Mouse (Mus musculus): ENCODE results near the gene Usp45. TPM values are rescaled to one million over a fixed set of nuclear protein-coding genes. Genes with fewer than 3 reads are reported as not detected.

The Usp45 gene
- polyA plus RNA-seq, 1 experiment from 2014 or later: 9.9 TPM

GRCm38 (mm10) chr4:21801620-21802019 is 34.7 kb downstream of the Usp45 start:
- peaks cover 78% of the 10 kb centered on the region for H3K36me3 ChIP-seq

DNA sequence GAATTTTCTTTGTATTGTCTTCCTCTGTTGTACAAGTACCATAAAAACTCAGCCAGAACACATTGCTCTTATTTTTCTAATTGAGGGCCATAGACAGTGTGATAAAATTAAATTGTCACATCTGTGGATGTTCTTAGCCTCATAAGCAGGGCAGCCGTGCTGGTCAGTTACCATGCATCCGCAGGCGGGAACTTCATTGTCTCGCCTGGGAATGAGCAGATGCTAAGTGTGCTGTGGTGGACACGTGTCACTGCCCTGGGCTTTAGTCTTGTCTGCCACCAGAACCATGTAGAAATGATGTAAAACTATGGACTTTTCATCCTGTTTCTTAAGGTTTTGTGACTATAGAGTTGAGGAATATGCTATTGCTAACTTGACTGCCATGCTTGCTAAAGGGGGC is 40.2 kb downstream of the Usp45 start:
- Histone ChIP-seq H3K9me3 (replicated peaks) (no peaks in the 10 kb centered on the region), H3K4me1 (no peaks in the 10 kb centered on the region), H3K27me3 (no peaks in the 10 kb centered on the region), H3K9ac (no peak overlapping the region), H3K27ac (no peak overlapping the region), H3K36me3 (peaks cover 57% of the 10 kb centered on the region), H3K4me3 (replicated peaks) (no peak overlapping the region), H3K4me2 (no peak overlapping the region)
- WGBS: 85% methylated on average over 5 of the region's 5 CpGs
- ATAC-seq (replicated peaks; ENCODE audit: low FRiP score): no peak

More at GRCm38 (mm10) chr4:21801620-21802019, 34.7 kb downstream of the Usp45 start:
- 91% methylated on average over 2 of the region's 2 CpGs for WGBS
- no peaks in the 10 kb centered on the region for H3K4me1 ChIP-seq
- ATAC-seq (replicated peaks; ENCODE audit: low FRiP score): no peak
- no peak overlapping the region for H3K4me3 ChIP-seq (replicated peaks)
- no peaks in the 10 kb centered on the region for H3K9me3 ChIP-seq (replicated peaks)
- no peak overlapping the region for H3K9ac ChIP-seq
- no peak overlapping the region for H3K27ac ChIP-seq
- no peaks in the 10 kb centered on the region for H3K27me3 ChIP-seq
- H3K4me2 ChIP-seq: no peak overlapping the region

DNA sequence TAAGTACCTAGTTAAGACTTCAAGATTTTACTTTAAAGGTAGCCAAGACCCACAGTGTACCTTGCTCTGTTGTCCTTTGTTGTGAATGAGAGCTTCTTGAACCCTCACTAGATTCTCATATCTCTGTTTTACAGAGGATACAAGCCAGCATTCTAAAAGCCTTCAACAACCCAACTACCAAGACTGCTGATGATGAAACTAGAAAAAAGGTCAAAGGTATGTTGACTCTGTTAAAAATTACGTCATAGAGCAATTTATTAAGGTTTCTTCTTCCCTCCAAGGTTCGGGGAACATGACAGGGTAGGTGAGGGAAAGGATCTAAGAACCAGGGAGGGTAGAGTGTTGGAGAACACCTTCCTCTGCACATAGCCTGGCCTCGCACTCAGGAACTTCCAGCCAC is 43.7 kb downstream of the Usp45 start:
- no peaks in the 10 kb centered on the region for H3K4me1 ChIP-seq
- H3K27me3 ChIP-seq: no peaks in the 10 kb centered on the region
- H3K27ac ChIP-seq: no peak overlapping the region
- WGBS: 84% methylated on average over 3 of the region's 3 CpGs
- no peak overlapping the region for H3K4me3 ChIP-seq (replicated peaks)
- no peak for ATAC-seq (replicated peaks; ENCODE audit: low FRiP score)
- H3K9ac ChIP-seq: no peak overlapping the region
- H3K4me2 ChIP-seq: no peak overlapping the region
- H3K36me3 ChIP-seq: peaks cover 40% of the 10 kb centered on the region
- no peaks in the 10 kb centered on the region for H3K9me3 ChIP-seq (replicated peaks)

- H3K36me3 ChIP-seq: peaks cover 43% of the 10 kb centered on the region
- H3K4me1 ChIP-seq: no peaks in the 10 kb centered on the region
- no peaks in the 10 kb centered on the region for H3K27me3 ChIP-seq
- no peaks in the 10 kb centered on the region for H3K9me3 ChIP-seq (replicated peaks)
- ATAC-seq (replicated peaks; ENCODE audit: low FRiP score): no peak
- 88% methylated on average over 6 of the region's 6 CpGs for WGBS
- H3K4me3 ChIP-seq (replicated peaks): no peak overlapping the region
- H3K27ac ChIP-seq: no peak overlapping the region
- no peak overlapping the region for H3K4me2 ChIP-seq
- H3K9ac ChIP-seq: no peak overlapping the region
Observed at GRCm38 (mm10) chr4:21812635-21813034, 45.7 kb downstream of the Usp45 start.

DNA sequence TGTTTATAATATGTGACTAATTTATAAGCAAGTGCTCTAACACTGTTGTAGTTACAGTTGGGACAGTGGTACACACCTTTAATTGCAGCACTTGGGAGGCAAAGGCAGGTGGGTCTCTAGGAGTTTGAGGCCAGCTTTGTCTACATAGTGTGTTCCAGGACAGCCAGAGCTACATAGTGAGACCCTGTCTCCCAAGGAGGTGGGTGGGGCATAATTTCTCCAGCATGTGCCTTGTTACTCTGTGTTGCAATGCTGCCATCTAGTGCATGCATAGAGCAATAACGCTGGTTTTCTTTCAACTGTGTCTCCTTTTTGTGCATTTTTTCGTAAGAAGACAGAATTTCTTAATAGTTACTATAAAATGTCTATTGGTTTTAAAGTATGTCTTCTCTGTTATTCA is 47.1 kb downstream of the Usp45 start:
- no peak overlapping the region for H3K4me2 ChIP-seq
- no peaks in the 10 kb centered on the region for H3K9me3 ChIP-seq (replicated peaks)
- 39% methylated on average over 2 of the region's 2 CpGs for WGBS
- no peak overlapping the region for H3K27ac ChIP-seq
- peaks cover 44% of the 10 kb centered on the region for H3K36me3 ChIP-seq
- no peak overlapping the region for H3K4me3 ChIP-seq (replicated peaks)
- no peaks in the 10 kb centered on the region for H3K4me1 ChIP-seq
- ATAC-seq (replicated peaks; ENCODE audit: low FRiP score): peak; percentile 67; the same call in 1 of the 2 replicates
- H3K27me3 ChIP-seq: no peaks in the 10 kb centered on the region
- no peak overlapping the region for H3K9ac ChIP-seq

GRCm38 (mm10) chr4:21826616-21827015 is 59.7 kb downstream of the Usp45 start:
- no peaks in the 10 kb centered on the region for H3K4me1 ChIP-seq
- 81% methylated on average over 2 of the region's 2 CpGs for WGBS
- no peak overlapping the region for H3K27ac ChIP-seq

DNA sequence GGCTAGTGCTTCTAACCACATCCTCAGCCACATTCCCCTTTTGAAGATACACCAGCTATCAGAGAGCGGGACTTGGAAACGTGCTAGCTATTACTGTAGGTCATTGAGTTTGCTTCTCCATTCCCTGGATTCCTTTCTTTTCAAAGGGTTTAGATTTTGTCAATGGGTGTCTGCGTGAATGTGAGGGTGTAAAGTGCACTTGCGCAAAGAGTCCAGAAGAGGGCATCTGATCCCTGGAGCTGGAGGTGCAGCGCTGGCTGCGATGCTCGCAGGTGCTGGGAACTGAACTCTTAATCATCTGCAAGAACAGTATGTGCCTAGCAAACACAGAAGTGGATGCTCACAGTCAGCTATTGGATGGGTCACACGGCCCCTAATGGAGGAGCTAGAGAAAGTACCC is 65.9 kb downstream of the Usp45 start:
- H3K4me2 ChIP-seq: no peak overlapping the region
- H3K27me3 ChIP-seq: no peaks in the 10 kb centered on the region
- no peak overlapping the region for H3K27ac ChIP-seq
- H3K36me3 ChIP-seq: peaks cover 38% of the 10 kb centered on the region
- H3K9ac ChIP-seq: no peak overlapping the region
- no peaks in the 10 kb centered on the region for H3K9me3 ChIP-seq (replicated peaks)
- H3K4me1 ChIP-seq: no peaks in the 10 kb centered on the region
- 97% methylated on average over 8 of the region's 8 CpGs for WGBS
- H3K4me3 ChIP-seq (replicated peaks): no peak overlapping the region
- ATAC-seq (replicated peaks; ENCODE audit: low FRiP score): no peak

More at GRCm38 (mm10) chr4:21826616-21827015, 59.7 kb downstream of the Usp45 start:
- no peak for ATAC-seq (replicated peaks; ENCODE audit: low FRiP score)
- H3K9me3 ChIP-seq (replicated peaks): no peaks in the 10 kb centered on the region
- no peak overlapping the region for H3K9ac ChIP-seq
- H3K36me3 ChIP-seq: peaks cover 50% of the 10 kb centered on the region
- no peaks in the 10 kb centered on the region for H3K27me3 ChIP-seq
- H3K4me3 ChIP-seq (replicated peaks): no peak overlapping the region
- H3K4me2 ChIP-seq: no peak overlapping the region

- H3K4me1 ChIP-seq: peaks cover 8% of the 10 kb centered on the region
- H3K36me3 ChIP-seq: no peaks in the 10 kb centered on the region
- H3K4me2 ChIP-seq: peak within 1 kb of the TSS; percentile 64
- H3K9me3 ChIP-seq (replicated peaks): no peaks in the 10 kb centered on the region
- peak within 1 kb of the TSS; percentile 95 for H3K9ac ChIP-seq
- H3K27me3 ChIP-seq: no peaks in the 10 kb centered on the region
- peak within 1 kb of the TSS; percentile 94 for H3K4me3 ChIP-seq (replicated peaks)
- under 1% methylated on average over 50 of the region's 50 CpGs for WGBS
- peak within 1 kb of the TSS; percentile 98 for H3K27ac ChIP-seq
- peak; percentile 98 for ATAC-seq (replicated peaks; ENCODE audit: low FRiP score)
Observed at GRCm38 (mm10) chr4:21847481-21848286, 80.7 kb downstream of the Usp45 start, which contains the start of gene Pnisr. Gene Pnisr (plus strand): TSS chr4:21847583.

- H3K27me3 ChIP-seq: no peaks in the 10 kb centered on the region
- peak overlapping the region; percentile 95 for H3K9ac ChIP-seq
- peak overlapping the region; percentile 62 for H3K4me2 ChIP-seq
- H3K4me1 ChIP-seq: peaks cover 8% of the 10 kb centered on the region
- peak overlapping the region; percentile 94 for H3K4me3 ChIP-seq (replicated peaks)
- H3K36me3 ChIP-seq: no peaks in the 10 kb centered on the region
- no peaks in the 10 kb centered on the region for H3K9me3 ChIP-seq (replicated peaks)
- under 1% methylated on average over 24 of the region's 24 CpGs for WGBS
- H3K27ac ChIP-seq: peak overlapping the region; percentile 98
- peak; percentile 91 for ATAC-seq (replicated peaks; ENCODE audit: low FRiP score)
Observed at GRCm38 (mm10) chr4:21848287-21848630, 81.3 kb downstream of the Usp45 start.

DNA sequence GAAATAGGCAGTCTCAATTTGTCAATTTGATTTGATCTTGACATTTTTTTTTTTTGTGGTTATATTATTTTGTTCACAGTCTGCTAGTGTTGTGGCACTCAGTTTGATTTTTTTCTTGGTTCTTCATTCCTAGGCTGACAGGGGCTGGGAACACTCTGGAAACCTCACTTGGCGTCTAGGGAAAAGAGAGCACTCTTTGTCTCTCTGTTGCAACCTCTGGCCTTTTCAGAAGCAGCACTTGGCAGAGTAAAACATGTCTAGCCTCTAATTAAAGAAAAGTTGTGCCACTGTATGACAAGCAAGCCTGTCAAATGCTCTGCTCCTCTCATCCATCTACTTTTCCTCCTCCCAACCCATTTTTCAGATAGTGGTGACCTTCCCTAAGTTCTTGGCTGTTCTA is 90.5 kb downstream of the Usp45 start:
- 90% methylated on average over 1 of the region's 1 CpGs for WGBS
- H3K9me3 ChIP-seq (replicated peaks): no peaks in the 10 kb centered on the region
- no peak overlapping the region for H3K4me3 ChIP-seq (replicated peaks)
- H3K36me3 ChIP-seq: peaks cover 70% of the 10 kb centered on the region
- H3K4me1 ChIP-seq: no peaks in the 10 kb centered on the region
- ATAC-seq (replicated peaks; ENCODE audit: low FRiP score): no peak
- H3K4me2 ChIP-seq: no peak overlapping the region
- H3K27ac ChIP-seq: no peak overlapping the region
- no peaks in the 10 kb centered on the region for H3K27me3 ChIP-seq
- H3K9ac ChIP-seq: no peak overlapping the region

GRCm38 (mm10) chr4:21865226-21865625 is 98.3 kb downstream of the Usp45 start:
- H3K4me3 ChIP-seq (replicated peaks): no peak overlapping the region
- H3K36me3 ChIP-seq: peaks cover 74% of the 10 kb centered on the region
- H3K4me2 ChIP-seq: no peak overlapping the region
- H3K27me3 ChIP-seq: no peaks in the 10 kb centered on the region
- 92% methylated on average over 1 of the region's 1 CpGs for WGBS
- H3K9ac ChIP-seq: no peak overlapping the region
- ATAC-seq (replicated peaks; ENCODE audit: low FRiP score): no peak
- no peaks in the 10 kb centered on the region for H3K4me1 ChIP-seq
- no peak overlapping the region for H3K27ac ChIP-seq
- H3K9me3 ChIP-seq (replicated peaks): no peaks in the 10 kb centered on the region

DNA sequence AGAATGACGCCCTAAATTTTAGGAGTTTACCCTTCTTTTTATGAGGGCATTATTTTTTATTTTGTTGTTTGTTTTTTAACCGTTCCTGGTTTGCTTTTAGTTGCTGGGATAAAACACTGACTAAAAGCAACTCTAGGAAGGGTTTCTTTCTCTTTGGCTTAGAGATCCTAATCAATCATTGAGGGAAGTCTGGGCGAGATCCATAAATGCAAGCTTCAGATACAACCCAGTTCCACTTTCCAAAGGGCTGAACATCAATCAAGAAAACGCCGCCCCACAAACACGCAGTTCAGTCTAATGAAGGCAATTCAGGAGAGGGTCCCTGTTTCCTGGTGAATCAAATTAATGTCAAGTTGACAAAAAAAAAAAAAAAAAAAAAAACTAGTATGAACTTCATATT is 111.8 kb downstream of the Usp45 start:
- Histone ChIP-seq H3K4me2 (peak overlapping the region; percentile 72), H3K36me3 (peaks cover 24% of the 10 kb centered on the region), H3K4me3 (replicated peaks) (peak overlapping the region; percentile 75), H3K9ac (peak overlapping the region; percentile 64), H3K4me1 (peaks cover 8% of the 10 kb centered on the region), H3K27ac (peak overlapping the region; percentile 97; the same call in 1 of the 2 replicates), H3K27me3 (no peaks in the 10 kb centered on the region), H3K9me3 (replicated peaks) (no peaks in the 10 kb centered on the region)
- WGBS: 17% methylated on average over 6 of the region's 6 CpGs
- no peak for ATAC-seq (replicated peaks; ENCODE audit: low FRiP score)

All from kidney, embryonic 15.5 days (tissue).